Mouse (Mus musculus) kidney, postnatal 36 days (tissue): ENCODE results near the gene Fam129a.
A peak's percentile ranks its signal among the peaks of the same experiment; 100 is the strongest.
"Not testable (repeated sequence)": the region's sequence is repeated elsewhere in the genome, so short reads cannot be mapped to it uniquely, and the experiment has no call there.

ENCODE experiments used
- DNase-seq, 2 experiments: peaks; one replicate each; pipeline ENCODE4 v3.0.0; 2021 to 2022; ENCODE audit warnings: mixed read lengths in 2 of 2

Fam129a gene

GRCm38 (mm10) chr1:151705723-151706396 lies 134.9 kb downstream of the Fam129a start:
- DNase-seq: peak; percentile 82 to 87

GRCm38 (mm10) chr1:151706397-151706752 lies 135.4 kb downstream of the Fam129a start:
- DNase-seq: no peak

- DNase-seq: peak; percentile 49 to 72
These were observed 138.2 kb downstream of the Fam129a start for GRCm38 (mm10) chr1:151708966-151709733.

GRCm38 (mm10) chr1:151709734-151710022 lies 138.7 kb downstream of the Fam129a start:
- DNase-seq: no peak

- DNase-seq: peak in 1 of 2 experiments; percentile 46
These were observed 139.6 kb downstream of the Fam129a start for GRCm38 (mm10) chr1:151710424-151711055.

GRCm38 (mm10) chr1:151711062-151711461 lies 140.1 kb downstream of the Fam129a start:
- no peak for DNase-seq

- DNase-seq: no peak
These were observed 141.7 kb downstream of the Fam129a start for GRCm38 (mm10) chr1:151712664-151713063.

GRCm38 (mm10) chr1:151713622-151714021 lies 142.6 kb downstream of the Fam129a start:
- DNase-seq: no peak

- DNase-seq: peak; percentile 79 to 88
These were observed 145.2 kb downstream of the Fam129a start for GRCm38 (mm10) chr1:151716024-151716710.

- DNase-seq: no peak
These were observed 146.6 kb downstream of the Fam129a start for GRCm38 (mm10) chr1:151717624-151718023.

- no peak for DNase-seq
These were observed 147.6 kb downstream of the Fam129a start for GRCm38 (mm10) chr1:151718575-151718974.

- peak; percentile 58 to 59 for DNase-seq
These were observed 148.9 kb downstream of the Fam129a start for GRCm38 (mm10) chr1:151719911-151720310.

GRCm38 (mm10) chr1:151720566-151720965 lies 149.6 kb downstream of the Fam129a start:
- peak; percentile 54 to 60 for DNase-seq

- no peak for DNase-seq
These were observed 150.5 kb downstream of the Fam129a start for GRCm38 (mm10) chr1:151721357-151721983.

- DNase-seq: no peak
These were observed 152.8 kb downstream of the Fam129a start for GRCm38 (mm10) chr1:151723771-151724170.

- no peak for DNase-seq
These were observed 154.6 kb downstream of the Fam129a start for GRCm38 (mm10) chr1:151725590-151725989.

- DNase-seq: no peak
These were observed 155.4 kb downstream of the Fam129a start for GRCm38 (mm10) chr1:151726358-151726757.

- no peak for DNase-seq
These were observed 157.2 kb downstream of the Fam129a start for GRCm38 (mm10) chr1:151728141-151728540.

- DNase-seq: no peak
These were observed 166.2 kb downstream of the Fam129a start for GRCm38 (mm10) chr1:151737146-151737545.

- no peak for DNase-seq
These were observed 170.2 kb downstream of the Fam129a start for GRCm38 (mm10) chr1:151741199-151741621.

- DNase-seq: not testable (repeated sequence)
These were observed 178.9 kb downstream of the Fam129a start for GRCm38 (mm10) chr1:151749894-151750293.

- peak; percentile 43 to 58 for DNase-seq
These were observed 182.0 kb downstream of the Fam129a start for GRCm38 (mm10) chr1:151752946-151753345.
